Mouse (Mus musculus) lung, postnatal 0 days (tissue): ENCODE data around the gene Mgarp. TPM values are rescaled to one million over a fixed set of nuclear protein-coding genes. Genes with fewer than 3 reads are reported as not detected.

Experiments
- ATAC-seq: fragments of 200-750 bp; cut with Nextera tagmentation; 2 replicates; pipeline ENCODE4 v1.8.0; 2017; ENCODE audit warnings: moderate library complexity
- DNase-seq: peaks from one replicate; pipeline ENCODE4 v3.0.0-alpha.2; 2016; ENCODE audit warnings: low spot score
- H3K27ac ChIP-seq: fragments of 300-500 bp; sonication (generic); 2 replicates; pipeline ENCODE4 v1.5.1; 2014; ENCODE audit warnings: antibody characterized with exemption, mild to moderate bottlenecking, low read length, mixed read lengths
- H3K27me3 ChIP-seq: fragments of 300-500 bp; sonication (generic); replicated peaks from 2 replicates; pipeline ENCODE4 v1.6.1; 2014; ENCODE audit warnings: low read length, mixed read lengths; ENCODE audit not compliant: insufficient read depth
- H3K36me3 ChIP-seq: fragments of 300-500 bp; sonication (generic); 2 replicates; pipeline ENCODE4 v1.6.1; 2014; ENCODE audit warnings: low read length, mixed read lengths; ENCODE audit not compliant: insufficient read depth
- H3K4me1 ChIP-seq: fragments of 300-500 bp; sonication (generic); 2 replicates; pipeline ENCODE4 v1.6.1; 2014; ENCODE audit warnings: antibody characterized with exemption, low read depth, low read length, mixed read lengths; ENCODE audit not compliant: insufficient read depth
- H3K4me2 ChIP-seq: fragments of 300-500 bp; sonication (generic); replicated peaks from 2 replicates; pipeline ENCODE4 v1.6.1; 2014; ENCODE audit warnings: low read depth, mild to moderate bottlenecking, low read length, moderate library complexity, mixed read lengths
- H3K4me3 ChIP-seq: fragments of 300-500 bp; sonication (generic); 2 replicates; pipeline ENCODE4 v1.5.1; 2014; ENCODE audit warnings: low read depth, low read length
- H3K9ac ChIP-seq: fragments of 300-500 bp; sonication (generic); replicated peaks from 2 replicates; pipeline ENCODE4 v1.6.1; 2014; ENCODE audit warnings: low read depth, mild to moderate bottlenecking
- H3K9me3 ChIP-seq: fragments of 300-500 bp; sonication (generic); 2 replicates; pipeline ENCODE4 v1.6.1; 2016; ENCODE audit warnings: low read length, mixed read lengths
- CTCF ChIP-seq: IDR thresholded peaks from 2 replicates; pipeline ENCODE4 v1.5.1; 2016; ENCODE audit warnings: antibody characterized with exemption, mild to moderate bottlenecking
- EP300 ChIP-seq: IDR thresholded peaks from 2 replicates; pipeline ENCODE4 v1.6.1; 2016; ENCODE audit warnings: antibody characterized with exemption, mild to moderate bottlenecking, control low read depth
- WGBS: fragments of 180-500 bp; shearing (Covaris S2); extraction: QIAGEN DNeasy Blood & Tissue Kit; methylation state at CpG from one replicate; pipeline ENCODE4 v1.1.7; 2014; 5-methylcytosine and 5-hydroxymethylcytosine counted together
- polyA plus RNA-seq: library from polyadenylated mRNA; unstranded; fragments of >200 nt; fragmentation: Nextera tagmentation; extraction: Ambion mirVana; gene quantifications from 2 replicates; pipeline ENCODE4 v1.2.1, GENCODE M21; 2015

Mgarp gene
- polyA plus RNA-seq, 1 experiment from 2014 or later: not detected

DNA sequence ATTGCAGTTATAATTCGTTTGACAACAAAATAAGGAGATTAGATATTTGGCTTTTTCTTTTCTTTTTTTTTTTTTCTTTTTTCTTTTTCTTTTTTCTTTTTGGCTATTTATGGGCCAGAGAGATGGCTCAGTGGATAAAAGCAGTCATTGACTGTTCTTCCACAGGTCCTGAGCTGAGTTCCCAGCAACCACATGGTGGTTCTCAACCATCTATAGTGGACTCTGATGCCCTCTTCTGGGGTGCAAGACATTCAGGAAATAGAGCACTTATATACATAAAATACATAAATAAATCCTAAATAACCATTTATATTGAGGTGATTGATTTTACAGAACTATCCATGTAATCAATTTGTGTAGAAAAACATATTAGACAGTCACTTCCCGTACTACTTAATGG is 20.9 kb upstream of the Mgarp start:
- no peak overlapping the region for H3K9ac ChIP-seq
- no peaks in the 10 kb centered on the region for H3K27me3 ChIP-seq
- H3K9me3 ChIP-seq: no peaks in the 10 kb centered on the region
- H3K36me3 ChIP-seq: no peaks in the 10 kb centered on the region
- DNase-seq (no peak), ATAC-seq (no peak)
- peak overlapping the region; percentile 83 for H3K4me2 ChIP-seq
- 0 out of 2 replicates have a peak overlapping the region, but pooled peaks have one; percentile 96 for H3K27ac ChIP-seq
- TF ChIP-seq CTCF: 0 out of 2 replicates have a peak, but pooled peaks have one; percentile 7
- no peak for TF ChIP-seq EP300
- H3K4me1 ChIP-seq: peaks cover 7% of the 10 kb centered on the region; the same call in 1 of the 2 replicates
- peak overlapping the region; percentile 98 for H3K4me3 ChIP-seq
- WGBS: 42% methylated on average over 2 of the region's 2 CpGs

DNA sequence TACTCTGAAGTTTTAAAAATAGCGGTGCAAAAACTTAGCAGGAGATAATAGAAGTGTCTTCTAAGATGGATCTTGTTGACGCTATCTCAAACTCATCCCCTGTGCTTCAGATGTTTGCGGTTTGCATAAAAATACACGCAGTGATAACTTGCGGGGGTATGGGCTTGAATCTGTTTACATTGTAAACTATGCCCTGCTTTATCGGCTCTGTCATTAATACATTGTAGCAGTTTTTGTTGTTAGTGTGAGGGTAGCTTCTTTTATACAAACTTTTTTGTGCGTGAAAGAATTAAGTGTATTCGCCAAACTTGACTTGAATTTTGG is 20.6 kb upstream of the Mgarp start:
- Histone ChIP-seq H3K4me3 (peak overlapping the region; percentile 98), H3K27ac (peak overlapping the region; percentile 96), H3K9ac (peak overlapping the region; percentile 94), H3K9me3 (no peaks in the 10 kb centered on the region), H3K27me3 (no peaks in the 10 kb centered on the region), H3K4me1 (peaks cover 7% of the 10 kb centered on the region; the same call in 1 of the 2 replicates), H3K4me2 (peak overlapping the region; percentile 83), H3K36me3 (no peaks in the 10 kb centered on the region)
- ATAC-seq (no peak), DNase-seq (no peak)
- TF ChIP-seq EP300: no peak
- TF ChIP-seq CTCF: no peak
- 8% methylated on average over 8 of the region's 8 CpGs for WGBS

DNA sequence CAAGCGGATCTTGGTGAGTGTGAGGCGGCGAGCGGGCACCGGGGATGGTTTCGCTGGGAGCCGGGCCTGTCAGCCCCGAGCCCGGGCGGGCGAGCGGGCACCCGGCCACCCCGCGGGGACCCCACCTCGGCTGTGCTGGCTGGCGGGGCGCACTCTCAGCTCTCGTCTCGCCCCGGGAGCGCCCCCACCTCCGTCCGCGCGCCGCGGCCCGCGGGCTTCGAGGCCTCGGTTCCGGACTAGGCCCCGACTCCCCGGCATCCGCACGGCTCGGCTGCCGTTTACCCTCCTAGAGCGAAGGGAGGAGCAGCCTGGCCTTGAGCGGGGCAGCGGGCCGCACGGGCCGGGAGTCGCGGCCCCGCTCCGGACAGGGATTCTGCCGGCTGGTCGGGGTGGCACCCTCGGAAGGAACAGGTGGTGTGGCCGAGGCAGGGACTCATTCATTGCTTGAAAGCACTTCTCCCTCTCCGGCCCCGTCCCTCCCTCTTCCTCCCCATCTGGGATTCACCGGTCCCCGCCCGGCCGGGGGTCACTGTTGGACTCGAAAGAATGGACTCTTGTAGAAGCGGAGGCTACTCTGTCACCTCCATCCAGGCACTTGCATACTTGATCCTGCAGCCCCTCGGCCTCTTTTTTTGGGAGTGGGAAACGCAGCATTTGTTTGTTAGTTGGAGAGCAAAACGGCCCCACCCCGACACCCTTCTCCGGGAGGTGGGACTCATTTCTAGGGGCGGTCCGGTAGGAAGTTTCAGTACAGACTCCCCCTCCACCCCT is 20.0 kb upstream of the Mgarp start:
- Histone ChIP-seq H3K4me3 (peak overlapping the region; percentile 98), H3K36me3 (no peaks in the 10 kb centered on the region), H3K27me3 (no peaks in the 10 kb centered on the region), H3K9me3 (no peaks in the 10 kb centered on the region), H3K27ac (peak overlapping the region; percentile 96), H3K4me2 (peak overlapping the region; percentile 83), H3K9ac (peak overlapping the region; percentile 94), H3K4me1 (peaks cover 7% of the 10 kb centered on the region; the same call in 1 of the 2 replicates)
- under 1% methylated on average over 43 of the region's 68 CpGs for WGBS
- TF ChIP-seq CTCF (no peak), EP300 (no peak)
- ATAC-seq: peak; percentile 64
- DNase-seq: peak; percentile 70

DNA sequence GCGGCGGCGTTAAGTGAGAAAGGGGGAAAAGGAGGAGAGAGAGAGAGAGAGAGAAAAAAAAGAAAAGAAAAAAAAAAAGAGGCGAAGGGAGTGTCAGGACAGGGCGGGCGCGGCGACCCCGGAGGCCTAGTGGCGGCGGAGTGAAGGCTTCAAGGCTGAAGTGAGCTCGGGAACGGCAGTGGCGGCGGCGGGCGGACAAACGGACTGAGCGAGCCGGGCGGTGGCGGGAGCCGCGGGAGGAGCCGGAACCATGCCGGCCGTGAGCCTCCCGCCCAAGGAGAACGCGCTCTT is 19.5 kb upstream of the Mgarp start:
- Histone ChIP-seq H3K27ac (peak overlapping the region; percentile 96), H3K27me3 (no peaks in the 10 kb centered on the region), H3K4me2 (peak overlapping the region; percentile 83), H3K4me1 (peaks cover 7% of the 10 kb centered on the region; the same call in 1 of the 2 replicates), H3K9ac (peak overlapping the region; percentile 94), H3K4me3 (peak overlapping the region; percentile 98), H3K9me3 (no peaks in the 10 kb centered on the region), H3K36me3 (no peaks in the 10 kb centered on the region)
- WGBS: under 1% methylated on average over 28 of the region's 30 CpGs
- TF ChIP-seq EP300: no peak
- no peak for TF ChIP-seq CTCF
- ATAC-seq (peak; percentile 69), DNase-seq (no peak)

DNA sequence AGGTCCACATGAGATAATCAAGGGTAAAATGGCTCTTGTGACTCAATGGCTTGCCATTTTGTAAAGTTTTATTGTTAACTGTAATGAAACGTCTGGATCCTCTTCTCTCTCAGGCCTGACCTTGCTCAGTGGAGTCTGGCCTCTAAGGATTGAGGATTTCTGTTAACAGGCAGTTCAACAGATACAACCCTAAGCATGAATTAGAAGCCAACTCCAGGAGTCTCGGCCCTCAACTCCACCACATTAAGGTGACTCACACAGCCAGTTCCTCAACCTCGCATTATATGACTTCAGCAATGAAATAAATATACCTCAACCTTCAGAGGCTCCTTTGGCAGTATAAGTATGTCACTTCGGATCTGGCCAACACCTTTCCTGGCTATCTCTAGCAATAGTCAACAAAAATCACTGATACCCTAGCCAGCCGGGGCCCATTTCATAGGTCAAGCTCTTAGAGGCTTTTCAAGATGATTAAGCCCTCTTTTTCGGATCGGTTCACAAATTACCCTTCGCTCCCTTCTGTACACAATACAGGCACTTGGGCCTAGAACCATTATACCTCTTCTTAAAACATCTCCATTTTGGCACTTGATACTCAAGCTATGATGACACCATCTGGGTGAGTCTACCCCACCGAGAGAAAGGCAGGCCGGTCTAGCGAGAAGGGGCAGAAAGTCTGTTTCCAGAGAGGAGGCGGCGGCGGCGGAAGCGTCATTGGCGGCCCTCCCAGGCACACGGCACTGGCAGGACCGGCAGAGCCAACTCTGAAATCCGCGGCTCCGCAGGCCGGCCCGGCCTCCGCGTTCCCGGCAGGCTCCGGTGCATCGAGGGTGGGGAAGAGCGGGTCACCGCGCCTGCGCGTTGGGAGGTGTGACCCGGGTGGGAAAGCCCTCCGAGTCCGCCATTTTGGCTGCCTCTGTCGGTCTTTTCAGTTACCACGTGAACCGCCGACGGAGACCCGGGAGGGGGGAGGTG is 18.8 kb upstream of the Mgarp start, which contains the start of gene Naa15:
Gene Naa15 (plus strand): TSS at position 51 of the 975 bp plus-strand sequence.
- peak within 1 kb of the TSS; percentile 98 for H3K4me3 ChIP-seq
- TF ChIP-seq CTCF (no peak), EP300 (no peak; the same call in 1 of the 2 replicates)
- peaks cover 7% of the 10 kb centered on the region; the same call in 1 of the 2 replicates for H3K4me1 ChIP-seq
- H3K9me3 ChIP-seq: no peaks in the 10 kb centered on the region
- peak within 1 kb of the TSS; percentile 94 for H3K9ac ChIP-seq
- no peaks in the 10 kb centered on the region for H3K27me3 ChIP-seq
- H3K27ac ChIP-seq: peak within 1 kb of the TSS; percentile 96
- peak within 1 kb of the TSS; percentile 83 for H3K4me2 ChIP-seq
- 3% methylated on average over 43 of the region's 43 CpGs for WGBS
- no peaks in the 10 kb centered on the region for H3K36me3 ChIP-seq
- DNase-seq: peak; percentile 97
- ATAC-seq: peak; percentile 94

DNA sequence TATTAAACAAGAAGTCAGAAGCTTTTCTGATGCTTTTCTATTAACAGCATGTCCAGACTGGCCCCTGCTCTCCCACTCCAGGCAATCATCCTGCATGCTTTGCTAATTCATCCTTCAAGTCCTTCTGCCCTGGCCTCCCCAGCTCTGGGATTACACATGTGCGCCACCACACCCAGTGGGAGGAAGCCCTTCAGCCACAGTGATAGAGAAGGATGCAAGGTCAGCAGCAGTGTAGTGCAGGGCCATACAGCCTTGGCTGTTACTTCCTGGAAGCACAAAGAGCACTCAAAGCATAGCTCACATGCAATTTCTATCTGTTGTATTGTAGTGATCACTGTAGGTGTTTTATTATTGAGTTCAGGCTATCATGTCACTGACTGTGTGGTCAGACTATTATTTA is 16.7 kb upstream of the Mgarp start:
- WGBS: 100% methylated on average over 1 of the region's 1 CpGs
- H3K9ac ChIP-seq: no peak overlapping the region
- TF ChIP-seq EP300 (no peak), CTCF (no peak)
- H3K27ac ChIP-seq: no peak overlapping the region
- no peak overlapping the region for H3K4me2 ChIP-seq
- H3K36me3 ChIP-seq: no peaks in the 10 kb centered on the region
- H3K4me3 ChIP-seq: no peak overlapping the region
- DNase-seq (no peak), ATAC-seq (no peak)
- no peaks in the 10 kb centered on the region for H3K9me3 ChIP-seq
- H3K4me1 ChIP-seq: peaks cover 7% of the 10 kb centered on the region; the same call in 1 of the 2 replicates
- H3K27me3 ChIP-seq: no peaks in the 10 kb centered on the region
